Mouse (Mus musculus): ENCODE results near the gene Dusp3. TPM values are rescaled to one million over a fixed set of nuclear protein-coding genes. Genes with fewer than 3 reads are reported as not detected.

Dusp3 gene
- total RNA-seq, 2 experiments from 2014 or later, result 0.28 to 0.70 TPM

GRCm38 (mm10) chr11:101952541-101953341 is 34.1 kb downstream of the Dusp3 start:
- ATAC-seq (replicated peaks; ENCODE audit: low FRiP score, low TSS enrichment, poor library complexity, severe bottlenecking), result peak; percentile 45; the same call in 1 of the 2 replicates

GRCm38 (mm10) chr11:101950021-101950420 is 36.8 kb downstream of the Dusp3 start:
- no peak for ATAC-seq (replicated peaks; ENCODE audit: low FRiP score, low TSS enrichment, poor library complexity, severe bottlenecking)

GRCm38 (mm10) chr11:101946525-101946924 is 40.3 kb downstream of the Dusp3 start:
- ATAC-seq (replicated peaks; ENCODE audit: low FRiP score, low TSS enrichment, poor library complexity, severe bottlenecking), result no peak

GRCm38 (mm10) chr11:101943055-101943454 is 43.8 kb downstream of the Dusp3 start:
- no peak for ATAC-seq (replicated peaks; ENCODE audit: low FRiP score, low TSS enrichment, poor library complexity, severe bottlenecking)

GRCm38 (mm10) chr11:101937108-101937507 is 49.7 kb downstream of the Dusp3 start:
- ATAC-seq (replicated peaks; ENCODE audit: low FRiP score, low TSS enrichment, poor library complexity, severe bottlenecking), result no peak

GRCm38 (mm10) chr11:101936421-101936820 is 50.4 kb downstream of the Dusp3 start:
- no peak for ATAC-seq (replicated peaks; ENCODE audit: low FRiP score, low TSS enrichment, poor library complexity, severe bottlenecking)

- ATAC-seq (replicated peaks; ENCODE audit: low FRiP score, low TSS enrichment, poor library complexity, severe bottlenecking), result no peak
These were observed 51.1 kb downstream of the Dusp3 start for GRCm38 (mm10) chr11:101935743-101936142.

- no peak for ATAC-seq (replicated peaks; ENCODE audit: low FRiP score, low TSS enrichment, poor library complexity, severe bottlenecking)
These were observed 54.8 kb downstream of the Dusp3 start for GRCm38 (mm10) chr11:101931978-101932377.

GRCm38 (mm10) chr11:101928030-101928762 is 58.6 kb downstream of the Dusp3 start:
- no peak for ATAC-seq (replicated peaks; ENCODE audit: low FRiP score, low TSS enrichment, poor library complexity, severe bottlenecking)

- no peak for ATAC-seq (replicated peaks; ENCODE audit: low FRiP score, low TSS enrichment, poor library complexity, severe bottlenecking)
These were observed 59.7 kb downstream of the Dusp3 start for GRCm38 (mm10) chr11:101926951-101927589.

- no peak for ATAC-seq (replicated peaks; ENCODE audit: low FRiP score, low TSS enrichment, poor library complexity, severe bottlenecking)
These were observed 61.2 kb downstream of the Dusp3 start for GRCm38 (mm10) chr11:101925636-101926035.

- ATAC-seq (replicated peaks; ENCODE audit: low FRiP score, low TSS enrichment, poor library complexity, severe bottlenecking), result no peak
These were observed 62.3 kb downstream of the Dusp3 start for GRCm38 (mm10) chr11:101924441-101924976.

- ATAC-seq (replicated peaks; ENCODE audit: low FRiP score, low TSS enrichment, poor library complexity, severe bottlenecking), result no peak
These were observed 62.8 kb downstream of the Dusp3 start for GRCm38 (mm10) chr11:101923988-101924387.

GRCm38 (mm10) chr11:101921361-101921952 is 65.4 kb downstream of the Dusp3 start:
- ATAC-seq (replicated peaks; ENCODE audit: low FRiP score, low TSS enrichment, poor library complexity, severe bottlenecking), result no peak

Other genes with a start within 250 kb of the Dusp3 start
- gene Etv4, start 201.6 kb downstream of the Dusp3 start, total RNA-seq (2014; fragmentation: Nextera tagmentation), result not detected in 2 replicates
- not detected in 2 replicates for gene Etv4, start 201.6 kb downstream of the Dusp3 start, total RNA-seq (2017)
- gene Meox1, start 92.6 kb downstream of the Dusp3 start, total RNA-seq (2014; fragmentation: Nextera tagmentation), result not detected in 2 replicates
- not detected in 2 replicates for gene Meox1, start 92.6 kb downstream of the Dusp3 start, total RNA-seq (2017)
- not detected in 2 replicates for gene Sost, start 20.0 kb downstream of the Dusp3 start, total RNA-seq (2014; fragmentation: Nextera tagmentation)
- not detected in 2 replicates for gene Sost, start 20.0 kb downstream of the Dusp3 start, total RNA-seq (2017)
- not detected in 2 replicates for gene Cfap97d1, start 2.7 kb downstream of the Dusp3 start, total RNA-seq (2014; fragmentation: Nextera tagmentation)
- not detected in 2 replicates for gene Cfap97d1, start 2.7 kb downstream of the Dusp3 start, total RNA-seq (2017)
- gene Mpp3, start 41.4 kb upstream of the Dusp3 start, total RNA-seq (2014; fragmentation: Nextera tagmentation), result not detected in 2 replicates
- gene Mpp3, start 41.4 kb upstream of the Dusp3 start, total RNA-seq (2017), result not detected in 2 replicates
- not detected in 2 replicates for gene Cd300lg, start 54.5 kb upstream of the Dusp3 start, total RNA-seq (2014; fragmentation: Nextera tagmentation)
- gene Cd300lg, start 54.5 kb upstream of the Dusp3 start, total RNA-seq (2017), result 1.8 TPM in 1 of 2 replicates, not detected in the other
- gene Mpp2, start 101.5 kb upstream of the Dusp3 start, total RNA-seq (2014; fragmentation: Nextera tagmentation), result 3.2 and 3.7 TPM in 2 replicates
- 3.1 and 4.2 TPM in 2 replicates for gene Mpp2, start 101.5 kb upstream of the Dusp3 start, total RNA-seq (2017)
- gene Ppy, start 114.3 kb upstream of the Dusp3 start, total RNA-seq (2014; fragmentation: Nextera tagmentation), result not detected in 2 replicates
- gene Ppy, start 114.3 kb upstream of the Dusp3 start, total RNA-seq (2017), result not detected in 2 replicates
- not detected in 2 replicates for gene Pyy, start 120.8 kb upstream of the Dusp3 start, total RNA-seq (2014; fragmentation: Nextera tagmentation)
- not detected in 2 replicates for gene Pyy, start 120.8 kb upstream of the Dusp3 start, total RNA-seq (2017)
- 7.4 and 9.5 TPM in 2 replicates for gene Nags, start 158.5 kb upstream of the Dusp3 start, total RNA-seq (2014; fragmentation: Nextera tagmentation)
- gene Nags, start 158.5 kb upstream of the Dusp3 start, total RNA-seq (2017), result 1.6 and 2.1 TPM in 2 replicates
- gene Tmem101, start 169.4 kb upstream of the Dusp3 start, total RNA-seq (2014; fragmentation: Nextera tagmentation), result 4.7 and 9.3 TPM in 2 replicates
- 11.8 and 15.7 TPM in 2 replicates for gene Tmem101, start 169.4 kb upstream of the Dusp3 start, total RNA-seq (2017)
- gene Lsm12, start 198.3 kb upstream of the Dusp3 start, total RNA-seq (2014; fragmentation: Nextera tagmentation), result 110 TPM in 2 replicates
- gene Lsm12, start 198.3 kb upstream of the Dusp3 start, total RNA-seq (2017), result 71.3 and 94.9 TPM in 2 replicates
- gene G6pc3, start 202.6 kb upstream of the Dusp3 start, total RNA-seq (2014; fragmentation: Nextera tagmentation), result 71.5 and 93.3 TPM in 2 replicates
- 39.9 and 59.4 TPM in 2 replicates for gene G6pc3, start 202.6 kb upstream of the Dusp3 start, total RNA-seq (2017)
- 10.7 and 16.6 TPM in 2 replicates for gene Hdac5, start 243.2 kb upstream of the Dusp3 start, total RNA-seq (2014; fragmentation: Nextera tagmentation)
- 6.1 and 11.4 TPM in 2 replicates for gene Hdac5, start 243.2 kb upstream of the Dusp3 start, total RNA-seq (2017)

Data from megakaryocyte-erythroid progenitor cell, adult 5-6 weeks (primary cell).